Mouse (Mus musculus) hindbrain, embryonic 10.5 days (tissue): ENCODE data around the gene Flvcr2. TPM values are rescaled to one million over a fixed set of nuclear protein-coding genes. Genes with fewer than 3 reads are reported as not detected.

Experiments used
- DNase-seq: peaks from one replicate; pipeline ENCODE4 v3.0.0-alpha.2; 2017; ENCODE audit warnings: low spot score
- H3K27ac ChIP-seq: fragments of 300-500 bp; sonication (generic); 2 replicates; pipeline ENCODE4 v1.5.1; 2016; ENCODE audit warnings: mild to moderate bottlenecking, moderate library complexity
- H3K27me3 ChIP-seq: fragments of 300-500 bp; sonication (generic); 2 replicates; pipeline ENCODE4 v1.6.1; 2016; ENCODE audit warnings: mild to moderate bottlenecking; ENCODE audit not compliant: poor library complexity, insufficient read depth, severe bottlenecking
- H3K36me3 ChIP-seq: fragments of 300-500 bp; sonication (generic); 2 replicates; pipeline ENCODE4 v1.6.1; 2016; ENCODE audit warnings: mild to moderate bottlenecking, moderate library complexity
- H3K4me1 ChIP-seq: fragments of 300-500 bp; sonication (generic); replicated peaks from 2 replicates; pipeline ENCODE4 v1.6.1; 2016; ENCODE audit warnings: mild to moderate bottlenecking
- H3K4me3 ChIP-seq: fragments of 300-500 bp; sonication (generic); 2 replicates; pipeline ENCODE4 v1.5.1; 2016; ENCODE audit warnings: mild to moderate bottlenecking, moderate library complexity
- H3K9me3 ChIP-seq: fragments of 300-500 bp; sonication (generic); 2 replicates; pipeline ENCODE4 v1.6.1; 2016; ENCODE audit warnings: mild to moderate bottlenecking, moderate library complexity
- WGBS: fragments of 180-500 bp; shearing (Covaris S2); methylation state at CpG from one replicate; pipeline ENCODE4 v1.1.7; 2016; 5-methylcytosine and 5-hydroxymethylcytosine counted together
- polyA plus RNA-seq: library from polyadenylated mRNA; unstranded; fragments of >200 nt; fragmentation: Nextera tagmentation; extraction: Ambion mirVana; gene quantifications from 2 replicates; pipeline ENCODE4 v1.2.1, GENCODE M21; 2016

The Flvcr2 gene
- polyA plus RNA-seq, 1 experiment from 2014 or later, result 1.0 TPM

DNA sequence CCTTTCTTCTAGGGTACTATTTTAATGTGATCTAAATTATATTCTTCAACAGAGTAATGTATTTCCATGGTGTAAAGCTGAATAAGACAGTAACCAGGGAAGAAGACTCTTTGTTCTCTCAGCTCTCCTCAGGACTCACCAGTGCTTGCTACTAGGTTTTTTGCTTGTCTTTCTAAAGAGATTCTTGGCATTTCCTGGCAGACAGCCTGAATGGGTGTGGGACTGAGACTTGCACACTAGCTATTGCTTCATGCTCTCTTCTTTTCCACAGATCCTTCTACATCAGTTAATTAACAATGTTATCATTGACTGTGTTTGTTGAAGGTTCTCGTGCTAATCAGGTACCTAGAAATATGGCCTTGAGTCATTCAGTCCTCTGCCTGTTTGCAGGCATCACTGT lies 107.9 kb downstream of the Flvcr2 start:
- H3K4me1 ChIP-seq, result no peaks in the 10 kb centered on the region
- 94% methylated on average over 1 of the region's 1 CpGs for WGBS
- no peaks in the 10 kb centered on the region for H3K27me3 ChIP-seq
- H3K27ac ChIP-seq, result no peak overlapping the region
- no peaks in the 10 kb centered on the region for H3K9me3 ChIP-seq
- DNase-seq, result no peak
- H3K36me3 ChIP-seq, result peaks cover 54% of the 10 kb centered on the region
- H3K4me3 ChIP-seq, result no peak overlapping the region

DNA sequence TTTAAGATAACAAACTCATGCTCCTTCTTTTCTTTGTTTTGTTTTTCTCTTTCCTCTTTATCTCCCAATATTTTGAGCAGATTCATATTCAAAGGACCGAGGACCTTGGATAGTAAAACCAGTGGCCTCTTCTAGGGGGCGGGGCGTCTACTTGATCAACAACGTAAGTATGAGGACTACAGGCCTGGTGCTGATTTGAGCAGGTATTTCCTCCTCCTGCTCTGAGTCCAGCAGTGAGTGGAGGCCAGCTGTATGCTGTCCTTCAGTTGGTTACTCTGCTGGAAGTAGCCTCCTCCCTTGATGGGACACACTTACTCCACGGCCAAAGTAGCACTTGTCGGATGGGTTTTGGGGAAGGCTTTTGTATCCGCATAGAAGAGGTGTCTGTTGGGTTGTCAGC lies 111.0 kb downstream of the Flvcr2 start:
- WGBS, result 91% methylated on average over 7 of the region's 7 CpGs
- H3K9me3 ChIP-seq, result no peaks in the 10 kb centered on the region
- no peaks in the 10 kb centered on the region for H3K4me1 ChIP-seq
- DNase-seq, result no peak
- H3K4me3 ChIP-seq, result no peak overlapping the region
- no peak overlapping the region for H3K27ac ChIP-seq
- no peaks in the 10 kb centered on the region for H3K27me3 ChIP-seq
- H3K36me3 ChIP-seq, result peaks cover 35% of the 10 kb centered on the region

DNA sequence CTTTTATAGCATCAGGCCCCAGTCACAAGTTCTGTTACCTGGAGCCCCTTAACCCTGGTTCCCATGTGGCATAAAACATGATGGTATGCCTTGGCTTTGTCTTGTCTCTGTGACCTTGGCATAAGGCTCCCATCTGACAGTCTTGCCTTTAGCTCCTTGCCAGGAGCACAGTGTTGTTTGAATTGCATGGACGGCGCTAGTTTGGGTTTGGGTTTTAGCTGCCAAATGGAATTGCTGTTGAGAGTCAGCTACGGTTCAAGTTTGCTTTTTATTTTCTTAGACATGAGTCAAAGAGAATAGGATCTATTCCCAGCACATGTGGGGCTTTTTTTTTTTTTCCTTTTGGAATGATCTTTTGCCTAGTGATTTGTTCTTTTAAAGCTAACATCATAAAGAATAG lies 112.8 kb downstream of the Flvcr2 start:
- Histone ChIP-seq H3K27me3 (no peaks in the 10 kb centered on the region), H3K27ac (no peak overlapping the region), H3K4me1 (no peaks in the 10 kb centered on the region), H3K4me3 (no peak overlapping the region), H3K36me3 (peaks cover 35% of the 10 kb centered on the region), H3K9me3 (no peaks in the 10 kb centered on the region)
- 86% methylated on average over 3 of the region's 3 CpGs for WGBS
- no peak for DNase-seq

DNA sequence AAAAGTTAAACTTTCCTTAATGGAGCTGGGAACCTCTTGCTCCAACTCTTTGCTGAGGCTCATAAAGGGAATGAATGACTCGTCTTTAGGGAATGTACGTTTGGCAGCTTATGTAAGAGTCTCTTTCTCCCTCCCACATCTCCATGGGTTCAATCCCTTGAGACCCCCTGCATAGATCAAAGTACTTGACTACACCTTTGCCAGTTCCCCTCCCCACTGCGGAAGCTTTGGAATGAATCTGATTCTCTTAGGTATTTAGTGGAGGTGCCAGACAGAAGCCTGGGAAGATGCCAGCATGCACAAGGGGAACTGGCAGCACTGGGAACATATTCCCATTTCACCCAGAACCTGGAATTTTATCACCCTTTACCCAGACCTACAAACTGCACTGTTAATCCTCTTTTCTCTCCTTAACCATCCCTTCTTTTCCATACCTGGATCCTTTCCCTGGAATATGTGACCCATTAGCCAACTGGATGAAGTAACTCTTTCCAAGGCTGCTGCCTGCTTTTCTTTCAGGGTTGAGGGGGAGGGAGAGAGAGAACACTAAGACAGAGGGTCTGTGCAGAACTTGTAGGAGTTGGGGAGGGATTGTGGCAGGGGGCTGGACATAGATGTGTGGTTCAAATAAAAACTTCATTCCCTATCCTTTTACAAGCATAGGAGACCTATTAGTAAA lies 113.3 kb downstream of the Flvcr2 start:
- H3K4me3 ChIP-seq, result no peak overlapping the region
- WGBS, result 62% methylated on average over 3 of the region's 3 CpGs
- no peak for DNase-seq
- no peaks in the 10 kb centered on the region for H3K4me1 ChIP-seq
- H3K36me3 ChIP-seq, result peaks cover 35% of the 10 kb centered on the region
- H3K27me3 ChIP-seq, result no peaks in the 10 kb centered on the region
- no peak overlapping the region for H3K27ac ChIP-seq
- H3K9me3 ChIP-seq, result no peaks in the 10 kb centered on the region

DNA sequence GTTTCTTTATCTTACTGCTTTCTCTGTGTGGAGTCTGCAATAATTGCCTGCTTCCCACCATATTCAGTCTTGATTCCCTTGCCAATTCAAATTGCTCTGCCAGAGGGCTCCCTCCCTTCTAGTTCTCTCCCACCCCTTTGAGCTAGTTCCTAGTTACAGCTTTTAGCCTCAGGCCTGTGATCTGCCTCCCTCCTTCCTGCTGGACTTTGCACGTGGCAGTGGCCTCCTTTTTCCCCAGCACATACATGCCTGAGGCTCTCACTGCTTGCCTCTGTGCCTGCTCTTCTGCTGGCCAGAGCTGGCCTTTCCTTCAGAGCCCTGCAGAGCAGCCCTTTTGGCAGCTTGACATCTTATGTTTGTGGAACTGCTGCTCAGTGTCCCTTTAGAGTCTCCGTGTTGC lies 116.2 kb downstream of the Flvcr2 start:
- Histone ChIP-seq H3K9me3 (no peaks in the 10 kb centered on the region), H3K4me3 (no peak overlapping the region), H3K36me3 (peaks cover 18% of the 10 kb centered on the region), H3K27ac (0 out of 2 replicates have a peak overlapping the region, but pooled peaks have one; percentile 9), H3K4me1 (no peaks in the 10 kb centered on the region), H3K27me3 (no peaks in the 10 kb centered on the region)
- WGBS, result 60% methylated on average over 2 of the region's 2 CpGs
- no peak for DNase-seq

Other genes with a start within 250 kb of the Flvcr2 start
- gene Jdp2, start 147.5 kb upstream of the Flvcr2 start, polyA plus RNA-seq, result 0.25 TPM in 1 of 2 replicates, not detected in the other
- 2.2 and 2.5 TPM in 2 replicates for gene Batf, start 59.9 kb upstream of the Flvcr2 start, polyA plus RNA-seq
- gene Erg28, start 78.0 kb downstream of the Flvcr2 start, polyA plus RNA-seq, result 108 and 120 TPM in 2 replicates
- 18.0 and 18.3 TPM in 2 replicates for gene Ttll5, start 78.1 kb downstream of the Flvcr2 start, polyA plus RNA-seq